Mouse (Mus musculus) embryonic facial prominence, embryonic 14.5 days (tissue): Measurements from ENCODE around the gene Tmem120a. TPM values are rescaled to one million over a fixed set of nuclear protein-coding genes. Genes with fewer than 3 reads are reported as not detected.
A peak's percentile ranks its signal among the peaks of the same experiment; 100 is the strongest.

Experiments
- ATAC-seq: fragments of 200-750 bp; cut with Nextera tagmentation; 2 replicates; pipeline ENCODE4 v1.8.0; 2017; ENCODE audit warnings: low read depth, moderate number of reproducible peaks, moderate TSS enrichment
- DNase-seq: peaks from one replicate; pipeline ENCODE4 v3.0.0-alpha.2; 2015; ENCODE audit warnings: low spot score
- H3K27ac ChIP-seq: fragments of 300-500 bp; sonication (generic); replicated peaks from 2 replicates; pipeline ENCODE4 v1.5.1; 2014; ENCODE audit warnings: low read depth, mild to moderate bottlenecking, low read length, moderate library complexity
- H3K27me3 ChIP-seq: fragments of 300-500 bp; sonication (generic); replicated peaks from 2 replicates; pipeline ENCODE4 v1.6.1; 2014; ENCODE audit warnings: low read length; ENCODE audit not compliant: control insufficient read depth, insufficient read depth
- H3K36me3 ChIP-seq: fragments of 300-500 bp; sonication (generic); 2 replicates; pipeline ENCODE4 v1.6.1; 2014; ENCODE audit warnings: low read length, mixed read lengths; ENCODE audit not compliant: control insufficient read depth, insufficient read depth
- H3K4me1 ChIP-seq: fragments of 300-500 bp; sonication (generic); 2 replicates; pipeline ENCODE4 v1.6.1; 2014; ENCODE audit warnings: antibody characterized with exemption, low read length; ENCODE audit not compliant: control insufficient read depth, insufficient read depth
- H3K4me2 ChIP-seq: fragments of 300-500 bp; sonication (generic); 2 replicates; pipeline ENCODE4 v1.6.1; 2014; ENCODE audit warnings: low read depth, mild to moderate bottlenecking, low read length, moderate library complexity, mixed read lengths
- H3K4me3 ChIP-seq: fragments of 300-500 bp; sonication (generic); 2 replicates; pipeline ENCODE4 v1.5.1; 2014; ENCODE audit warnings: low read depth, mild to moderate bottlenecking, low read length
- H3K9ac ChIP-seq: fragments of 300-500 bp; sonication (generic); 2 replicates; pipeline ENCODE4 v1.6.1; 2014; ENCODE audit warnings: low read depth, mild to moderate bottlenecking, low read length, moderate library complexity, mixed read lengths
- H3K9me3 ChIP-seq: fragments of 300-500 bp; sonication (generic); 2 replicates; pipeline ENCODE4 v1.6.1; 2016; ENCODE audit warnings: low read length; ENCODE audit not compliant: control insufficient read depth
- WGBS: fragments of 180-500 bp; shearing (Covaris S2); extraction: QIAGEN DNeasy Blood & Tissue Kit; methylation state at CpG from one replicate; pipeline ENCODE4 v1.1.7; 2014; 5-methylcytosine and 5-hydroxymethylcytosine counted together
- polyA plus RNA-seq: library from polyadenylated mRNA; unstranded; fragments of >200 nt; fragmentation: Nextera tagmentation; extraction: Ambion mirVana; gene quantifications from 2 replicates; pipeline ENCODE4 v1.2.1, GENCODE M21; 2014

Tmem120a gene
- polyA plus RNA-seq, 1 experiment from 2014 or later: 36.7 TPM

GRCm38 (mm10) chr5:135728361-135728760 lies 15.9 kb downstream of the Tmem120a start:
- no peak for DNase-seq
- no peaks in the 10 kb centered on the region for H3K27me3 ChIP-seq

GRCm38 (mm10) chr5:135727871-135728270 lies 16.4 kb downstream of the Tmem120a start:
- Histone ChIP-seq H3K4me2 (no peak overlapping the region), H3K4me3 (no peak overlapping the region), H3K27ac (no peak overlapping the region), H3K27me3 (no peaks in the 10 kb centered on the region), H3K36me3 (peaks cover 40% of the 10 kb centered on the region), H3K9me3 (no peaks in the 10 kb centered on the region), H3K9ac (no peak overlapping the region), H3K4me1 (peaks cover 27% of the 10 kb centered on the region)
- 85% methylated on average over 8 of the region's 9 CpGs for WGBS
- DNase-seq (no peak), ATAC-seq (no peak)

More at GRCm38 (mm10) chr5:135728361-135728760, 15.9 kb downstream of the Tmem120a start:
- Histone ChIP-seq H3K4me3 (no peak overlapping the region), H3K9ac (no peak overlapping the region), H3K27ac (no peak overlapping the region), H3K4me2 (no peak overlapping the region), H3K4me1 (peaks cover 27% of the 10 kb centered on the region), H3K36me3 (peaks cover 45% of the 10 kb centered on the region), H3K9me3 (no peaks in the 10 kb centered on the region)
- ATAC-seq: no peak
- 89% methylated on average over 13 of the region's 13 CpGs for WGBS

GRCm38 (mm10) chr5:135726641-135727346 lies 17.5 kb downstream of the Tmem120a start:
- H3K9ac ChIP-seq: no peak overlapping the region
- ATAC-seq: no peak
- H3K4me3 ChIP-seq: no peak overlapping the region
- peaks cover 30% of the 10 kb centered on the region for H3K36me3 ChIP-seq
- 69% methylated on average over 2 of the region's 2 CpGs for WGBS
- no peak for DNase-seq
- no peaks in the 10 kb centered on the region for H3K9me3 ChIP-seq
- peaks cover 27% of the 10 kb centered on the region for H3K4me1 ChIP-seq
- no peaks in the 10 kb centered on the region for H3K27me3 ChIP-seq
- H3K27ac ChIP-seq: no peak overlapping the region
- no peak overlapping the region for H3K4me2 ChIP-seq

- 28% methylated on average over 6 of the region's 6 CpGs for WGBS
- H3K4me2 ChIP-seq: peak overlapping the region; percentile 45
- no peak for ATAC-seq
- H3K27me3 ChIP-seq: no peaks in the 10 kb centered on the region
- peaks cover 22% of the 10 kb centered on the region for H3K36me3 ChIP-seq
- H3K9me3 ChIP-seq: no peaks in the 10 kb centered on the region
- H3K4me3 ChIP-seq: no peak overlapping the region; the same call in 1 of the 2 replicates
- H3K4me1 ChIP-seq: peaks cover 27% of the 10 kb centered on the region
- H3K9ac ChIP-seq: no peak overlapping the region
- H3K27ac ChIP-seq: peak overlapping the region; percentile 61
- DNase-seq: no peak
These were observed 18.3 kb downstream of the Tmem120a start for GRCm38 (mm10) chr5:135725991-135726390.

GRCm38 (mm10) chr5:135725391-135725841 lies 18.8 kb downstream of the Tmem120a start:
- Histone ChIP-seq H3K27ac (peak overlapping the region; percentile 61), H3K36me3 (peaks cover 16% of the 10 kb centered on the region; the same call in 1 of the 2 replicates), H3K9ac (no peak overlapping the region), H3K4me2 (peak overlapping the region; percentile 45), H3K9me3 (no peaks in the 10 kb centered on the region), H3K27me3 (no peaks in the 10 kb centered on the region), H3K4me3 (no peak overlapping the region; the same call in 1 of the 2 replicates), H3K4me1 (peaks cover 27% of the 10 kb centered on the region)
- WGBS: 7% methylated on average over 8 of the region's 8 CpGs
- DNase-seq (peak; percentile 87), ATAC-seq (peak; percentile 84)

GRCm38 (mm10) chr5:135724536-135725322 lies 19.5 kb downstream of the Tmem120a start:
- Histone ChIP-seq H3K27me3 (no peaks in the 10 kb centered on the region), H3K4me1 (peaks cover 27% of the 10 kb centered on the region), H3K27ac (peak overlapping the region; percentile 61), H3K36me3 (peaks cover 9% of the 10 kb centered on the region; the same call in 1 of the 2 replicates), H3K4me3 (no peak overlapping the region), H3K4me2 (peak overlapping the region; percentile 45), H3K9ac (no peak overlapping the region), H3K9me3 (no peaks in the 10 kb centered on the region)
- 13% methylated on average over 9 of the region's 9 CpGs for WGBS
- DNase-seq (peak; percentile 58), ATAC-seq (peak; percentile 70)

GRCm38 (mm10) chr5:135723165-135723751 lies 21.0 kb downstream of the Tmem120a start:
- H3K27me3 ChIP-seq: no peaks in the 10 kb centered on the region
- ATAC-seq (no peak), DNase-seq (no peak)
- no peak overlapping the region for H3K9ac ChIP-seq
- H3K4me3 ChIP-seq: no peak overlapping the region
- 59% methylated on average over 3 of the region's 3 CpGs for WGBS
- no peak overlapping the region for H3K27ac ChIP-seq
- H3K9me3 ChIP-seq: no peaks in the 10 kb centered on the region
- no peak overlapping the region for H3K4me2 ChIP-seq
- peaks cover 27% of the 10 kb centered on the region for H3K4me1 ChIP-seq
- H3K36me3 ChIP-seq: peaks cover 9% of the 10 kb centered on the region; the same call in 1 of the 2 replicates

GRCm38 (mm10) chr5:135722121-135722520 lies 22.1 kb downstream of the Tmem120a start:
- Histone ChIP-seq H3K9me3 (no peaks in the 10 kb centered on the region), H3K4me1 (peaks cover 27% of the 10 kb centered on the region), H3K27me3 (no peaks in the 10 kb centered on the region), H3K27ac (no peak overlapping the region), H3K4me3 (no peak overlapping the region), H3K4me2 (no peak overlapping the region), H3K36me3 (peaks cover 16% of the 10 kb centered on the region), H3K9ac (no peak overlapping the region)
- DNase-seq: peak; percentile 65
- 65% methylated on average over 11 of the region's 11 CpGs for WGBS
- no peak for ATAC-seq
